Mouse (Mus musculus) ES-CJ7 (cell line): ENCODE data around the gene Ttc41.

Experiments
- DNase-seq: peaks from one replicate; pipeline ENCODE4 v3.0.0; 2011; ENCODE audit warnings: low read depth, low spot score

The Ttc41 gene

DNA sequence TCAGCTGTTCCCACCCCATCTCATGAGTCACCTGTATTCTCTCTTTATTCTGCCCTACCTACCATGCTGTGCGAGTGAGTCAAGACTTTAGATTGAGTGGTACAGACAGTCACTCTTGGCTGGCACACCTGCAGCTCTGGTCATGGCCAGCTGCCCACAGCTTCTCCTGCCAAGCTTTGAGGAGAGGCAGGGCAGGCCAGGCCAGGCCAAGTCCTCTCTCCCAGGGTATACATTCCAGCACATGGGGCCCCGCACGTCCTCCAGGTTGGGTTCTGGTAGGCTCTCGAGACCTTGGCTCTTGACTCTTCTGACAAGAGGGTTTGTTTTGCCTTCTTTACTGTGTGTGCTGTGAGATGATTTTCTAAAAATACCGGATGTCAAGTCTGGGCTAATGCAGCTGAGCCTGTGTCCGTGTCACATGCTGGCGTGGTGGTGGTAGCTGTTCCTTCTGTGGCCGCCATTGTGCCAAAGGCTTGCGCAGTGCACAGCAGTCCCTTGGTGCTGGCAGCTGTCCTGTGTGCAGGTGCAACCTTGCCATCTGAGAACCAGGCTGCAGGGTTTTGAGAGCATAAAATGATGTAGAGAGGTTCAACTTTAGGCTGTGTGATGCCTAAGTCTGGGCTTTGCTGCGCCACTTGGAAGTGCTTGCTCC is 120.4 kb downstream of the Ttc41 start:
- no peak for DNase-seq
